27 mouse cellular contexts compared by ENCODE assay signal in the genomic region with DNA sequence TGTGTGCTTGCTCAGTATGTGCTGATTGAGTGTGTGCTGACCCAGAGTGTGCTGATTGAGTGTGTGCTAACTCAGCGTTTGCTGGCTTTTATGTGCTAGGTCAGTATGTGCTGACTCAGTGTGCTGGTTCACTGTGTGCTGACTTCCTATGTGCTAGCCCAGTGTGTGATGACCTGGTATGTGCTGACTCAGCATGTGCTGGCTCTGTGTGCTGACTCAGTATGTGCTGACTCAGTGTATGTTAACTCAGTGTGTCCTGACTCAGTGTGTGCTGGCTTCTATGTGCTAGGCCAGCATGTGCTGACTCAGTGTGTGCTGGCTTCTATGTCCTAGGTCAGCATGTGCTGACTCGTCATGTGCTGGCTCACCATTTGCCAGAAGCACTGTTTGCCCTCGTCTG. TPM values are rescaled to one million over a fixed set of nuclear protein-coding genes. Genes with fewer than 3 reads are reported as not detected.
DNase-seq lines count a peak whose midpoint lies in the region; ATAC-seq and TF ChIP-seq lines count a peak whose summit lies in the region.
"Had no signal": no experiment of that assay in that cellular context is flagged by ENCODE, and none has a peak within 500 bp of the region (broad histone marks: within the 10 kb centered on the region; RNA-seq: fewer than 3 reads in every experiment).

No protein-coding gene starts in this region.

- ATAC-seq in embryonic facial prominence, embryonic 12.5 days (ENCODE audit: insufficient number of reproducible peaks, insufficient read depth, low FRiP score, low TSS enrichment) = peak; percentile 45; the same call in 1 of the 2 replicates
- no peak for ATAC-seq in megakaryocyte, adult 5-6 weeks (ENCODE audit: poor library complexity, severe bottlenecking)
- ATAC-seq in stomach, postnatal 0 days (ENCODE audit: low FRiP score, low TSS enrichment) = peak; percentile 74
- no peak for ATAC-seq in liver, postnatal 0 days
- ATAC-seq: forebrain, embryonic 14.5 days; forebrain, postnatal 0 days; Patski had no signal

- WGBS in embryonic facial prominence, embryonic 12.5 days = 78% methylated on average over 3 of the region's 3 CpGs
- WGBS in embryonic facial prominence, embryonic 10.5 days = 78% methylated on average over 3 of the region's 3 CpGs
- WGBS in stomach, postnatal 0 days = 72% methylated on average over 3 of the region's 3 CpGs
- WGBS in liver, postnatal 0 days (ENCODE audit: insufficient replicate concordance) = 57% methylated on average over 3 of the region's 3 CpGs

- DNase-seq in embryonic facial prominence, embryonic 10.5 days (ENCODE audit: low spot score) = no peak
- no peak for DNase-seq in ES-E14 (ENCODE audit: low read depth, low spot score)
- no peak for DNase-seq in stomach, postnatal 0 days (ENCODE audit: low spot score)
- no peak for DNase-seq in liver, postnatal 0 days
- DNase-seq: adrenal gland, adult 2 months; adrenal gland, postnatal 25 days; B cell, adult 2 months; cerebellum, adult 11-12 months; cerebellum, adult 8-10 months; cerebellum, postnatal 10 days; cerebellum, postnatal 36 days; embryo, embryonic 11 days; forebrain, postnatal 0 days; gastrocnemius, postnatal 25 days; heart, adult 18-20 months; heart, postnatal 10 days; heart, postnatal 36 days had no signal

- no peak overlapping the region for H3K27ac ChIP-seq in embryonic facial prominence, embryonic 12.5 days
- H3K27ac ChIP-seq in embryonic facial prominence, embryonic 10.5 days (replicated peaks) = no peak overlapping the region
- no peak overlapping the region for H3K27ac ChIP-seq in ES-E14 (ENCODE audit: insufficient read depth, low read depth, low read length, poor library complexity, severe bottlenecking)
- H3K27ac ChIP-seq in stomach, postnatal 0 days (replicated peaks) = no peak overlapping the region
- no peak overlapping the region for H3K27ac ChIP-seq in liver, postnatal 0 days (ENCODE audit: low read depth)
- H3K27ac ChIP-seq: embryonic facial prominence, embryonic 15.5 days; heart, embryonic 15.5 days; hindbrain, embryonic 10.5 days; hindbrain, embryonic 15.5 days had no signal

- no peak for TF ChIP-seq EP300 in stomach, postnatal 0 days (optimal IDR thresholded peaks at IDR 0.05)
- TF ChIP-seq EP300 in liver, postnatal 0 days (IDR thresholded peaks at IDR 0.05; ENCODE audit: low read depth) = no peak

- 0 out of 2 replicates have a peak, but pooled peaks cover 5% of the 10 kb centered on the region for H3K27me3 ChIP-seq in embryonic facial prominence, embryonic 12.5 days
- peaks cover 10% of the 10 kb centered on the region; the same call in 1 of the 2 replicates for H3K27me3 ChIP-seq in embryonic facial prominence, embryonic 10.5 days (replicated peaks; ENCODE audit: low read depth, poor library complexity, severe bottlenecking)
- H3K27me3 ChIP-seq in megakaryocyte, embryonic 14.5 days (replicated peaks) = peaks cover 13% of the 10 kb centered on the region
- H3K27me3 ChIP-seq in stomach, postnatal 0 days (ENCODE audit: control insufficient read depth, insufficient read depth, low read length) = no peaks in the 10 kb centered on the region
- H3K27me3 ChIP-seq in liver, postnatal 0 days (ENCODE audit: insufficient read depth, low read length) = 0 out of 2 replicates have a peak, but pooled peaks cover 3% of the 10 kb centered on the region
- H3K27me3 ChIP-seq: embryonic facial prominence, embryonic 15.5 days; hindbrain, embryonic 15.5 days had no signal

- no peaks in the 10 kb centered on the region for H3K36me3 ChIP-seq in embryonic facial prominence, embryonic 12.5 days
- H3K36me3 ChIP-seq in embryonic facial prominence, embryonic 10.5 days (replicated peaks) = no peaks in the 10 kb centered on the region
- no peaks in the 10 kb centered on the region for H3K36me3 ChIP-seq in megakaryocyte, embryonic 14.5 days (replicated peaks; ENCODE audit: low read length)
- H3K36me3 ChIP-seq in ES-E14 (ENCODE audit: control insufficient read depth, insufficient read depth, low read length, poor library complexity, severe bottlenecking) = no peaks in the 10 kb centered on the region
- no peaks in the 10 kb centered on the region for H3K36me3 ChIP-seq in stomach, postnatal 0 days (ENCODE audit: control insufficient read depth, insufficient read depth, low read length)
- H3K36me3 ChIP-seq in liver, postnatal 0 days (replicated peaks; ENCODE audit: insufficient read depth, low read length) = no peaks in the 10 kb centered on the region
- H3K36me3 ChIP-seq: embryonic facial prominence, embryonic 15.5 days; heart, embryonic 12.5 days; heart, embryonic 15.5 days; hindbrain, embryonic 10.5 days; hindbrain, embryonic 15.5 days had no signal

- no peak for TF ChIP-seq CTCF in stomach, postnatal 0 days (IDR thresholded peaks at IDR 0.05; ENCODE audit: low read depth)
- TF ChIP-seq CTCF in liver, postnatal 0 days (IDR thresholded peaks at IDR 0.05; ENCODE audit: low read depth) = no peak

- in situ Hi-C loops in ES-E14 (cut with MboI; ENCODE audit: low sequenced_read_pairs in 2 of 2, unreplicated experiment in 2 of 2) = no loop called here

- H3K9ac ChIP-seq in embryonic facial prominence, embryonic 12.5 days = no peak overlapping the region
- no peak overlapping the region for H3K9ac ChIP-seq in ES-E14 (ENCODE audit: insufficient read depth, low read depth, low read length, poor library complexity, severe bottlenecking)
- H3K9ac ChIP-seq in stomach, postnatal 0 days (ENCODE audit: low read length) = no peak overlapping the region
- H3K9ac ChIP-seq in liver, postnatal 0 days (replicated peaks) = no peak overlapping the region
- H3K9ac ChIP-seq: embryonic facial prominence, embryonic 15.5 days; forebrain, postnatal 0 days; heart, embryonic 12.5 days; heart, embryonic 15.5 days; hindbrain, embryonic 15.5 days had no signal

- no peak overlapping the region for H3K4me3 ChIP-seq in embryonic facial prominence, embryonic 12.5 days
- no peak overlapping the region for H3K4me3 ChIP-seq in embryonic facial prominence, embryonic 10.5 days
- peak overlapping the region; percentile 70 for H3K4me3 ChIP-seq in megakaryocyte, embryonic 14.5 days (replicated peaks)
- no peak overlapping the region for H3K4me3 ChIP-seq in ES-E14 (ENCODE audit: insufficient read depth in 1 of 2, low read depth in 1 of 2, low read length in 2 of 2, poor library complexity in 1 of 2, severe bottlenecking in 1 of 2)
- H3K4me3 ChIP-seq in stomach, postnatal 0 days (ENCODE audit: low read depth, low read length) = no peak overlapping the region
- no peak overlapping the region for H3K4me3 ChIP-seq in liver, postnatal 0 days (ENCODE audit: low read depth, low read length)
- H3K4me3 ChIP-seq: embryonic facial prominence, embryonic 15.5 days; heart, embryonic 12.5 days; heart, embryonic 15.5 days; hindbrain, embryonic 10.5 days; hindbrain, embryonic 15.5 days had no signal

- H3K4me2 ChIP-seq in embryonic facial prominence, embryonic 12.5 days (replicated peaks) = no peak overlapping the region
- H3K4me2 ChIP-seq in stomach, postnatal 0 days (replicated peaks; ENCODE audit: low read depth) = no peak overlapping the region
- H3K4me2 ChIP-seq in liver, postnatal 0 days (ENCODE audit: low read depth, low read length) = no peak overlapping the region
- H3K4me2 ChIP-seq: embryonic facial prominence, embryonic 15.5 days; heart, embryonic 12.5 days; heart, embryonic 15.5 days; hindbrain, embryonic 15.5 days had no signal

- no peaks in the 10 kb centered on the region for H3K4me1 ChIP-seq in embryonic facial prominence, embryonic 12.5 days
- peaks cover 15% of the 10 kb centered on the region for H3K4me1 ChIP-seq in embryonic facial prominence, embryonic 10.5 days
- peaks cover 8% of the 10 kb centered on the region; the same call in 1 of the 2 replicates for H3K4me1 ChIP-seq in megakaryocyte, embryonic 14.5 days
- no peaks in the 10 kb centered on the region for H3K4me1 ChIP-seq in ES-E14 (ENCODE audit: control insufficient read depth in 2 of 2, insufficient read depth in 2 of 2, low read length in 2 of 2, poor library complexity in 1 of 2)
- H3K4me1 ChIP-seq in stomach, postnatal 0 days (replicated peaks; ENCODE audit: control insufficient read depth, insufficient read depth) = no peaks in the 10 kb centered on the region
- no peaks in the 10 kb centered on the region for H3K4me1 ChIP-seq in liver, postnatal 0 days (ENCODE audit: insufficient read depth)
- H3K4me1 ChIP-seq: heart, embryonic 12.5 days; heart, embryonic 15.5 days had no signal

- H3K9me3 ChIP-seq in embryonic facial prominence, embryonic 12.5 days = 0 out of 2 replicates have a peak, but pooled peaks cover 8% of the 10 kb centered on the region
- no peaks in the 10 kb centered on the region for H3K9me3 ChIP-seq in embryonic facial prominence, embryonic 10.5 days
- H3K9me3 ChIP-seq in megakaryocyte, embryonic 14.5 days = peaks cover 9% of the 10 kb centered on the region
- no peaks in the 10 kb centered on the region for H3K9me3 ChIP-seq in ES-E14 (ENCODE audit: control insufficient read depth, insufficient read depth, low read depth, low read length)
- no peaks in the 10 kb centered on the region for H3K9me3 ChIP-seq in stomach, postnatal 0 days (ENCODE audit: control insufficient read depth, low read length)
- H3K9me3 ChIP-seq in liver, postnatal 0 days (ENCODE audit: low read length) = no peaks in the 10 kb centered on the region
- H3K9me3 ChIP-seq: embryonic facial prominence, embryonic 15.5 days; heart, embryonic 12.5 days; heart, embryonic 15.5 days; hindbrain, embryonic 10.5 days; hindbrain, embryonic 15.5 days had no signal

TF ChIP-seq in ES-E14, 5 proteins besides CTCF, POLR2A, EP300 and RAD21:
- peak; percentile 97 for TF ChIP-seq MAFK (IDR thresholded peaks at IDR 0.05; ENCODE audit: insufficient read depth, low read depth, low read length)
- no peak for TF ChIP-seq ZC3H11A (IDR thresholded peaks at IDR 0.05; ENCODE audit: borderline replicate concordance, low read depth, low read length)

RNA-seq across cellular contexts. Expression of gene Klhdc7a, which starts 32.3 kb away (rescaled TPM):
- 0.08 and 0.18 TPM in 2 replicates for polyA plus RNA-seq in embryonic facial prominence, embryonic 12.5 days (2016; fragmentation: Nextera tagmentation; extraction: Ambion mirVana)
- 0.34 TPM in 2 replicates for polyA plus RNA-seq in embryonic facial prominence, embryonic 10.5 days (2016; fragmentation: Nextera tagmentation; extraction: Ambion mirVana)
- not detected in 2 replicates for polyA plus RNA-seq in megakaryocyte, embryonic 14.5 days (2012; ENCODE audit: insufficient read depth, low replicate concordance)
- total RNA-seq in megakaryocyte, adult 5-6 weeks (2015) = not detected in 2 replicates
- total RNA-seq in megakaryocyte, adult 5-6 weeks (2017) = not detected in 2 replicates
- 1.9 and 3.3 TPM in 2 replicates for total RNA-seq in ES-E14 (2012; rRNA removed)
- polyA plus RNA-seq in stomach, postnatal 0 days (2015; fragmentation: Nextera tagmentation; extraction: Ambion mirVana) = 1.6 and 1.7 TPM in 2 replicates
- 0.65 and 0.67 TPM in 2 replicates for polyA plus RNA-seq in liver, postnatal 0 days (2015; fragmentation: Nextera tagmentation; extraction: Ambion mirVana)

Comparison
In these comparisons a context has a peak if more than half of its experiments do, and no peak if none do; other contexts are left out.
1. ATAC-seq: peak in embryonic facial prominence, embryonic 12.5 days (single experiment) and stomach, postnatal 0 days (single experiment); none in megakaryocyte, adult 5-6 weeks (single experiment) and liver, postnatal 0 days (single experiment).